Mouse (Mus musculus) olfactory bulb, adult 2 months (tissue): ENCODE measurements at regions not wholly inside any gene's neighbourhood (a gene's known extent, or its start where the extent isn't known, plus 50 kb on each side); places are given as distances from the start of the nearest gene placed in this dataset.

Source experiments
- H3K27ac ChIP-seq: fragments of 200-500 bp; 2 replicates; pipeline ENCODE4 v1.5.1; 2012; ENCODE audit warnings: low read depth, low read length; ENCODE audit not compliant: insufficient read depth
- H3K4me1 ChIP-seq: fragments of 200-500 bp; 2 replicates; pipeline ENCODE4 v1.6.1; 2012; ENCODE audit warnings: low read length; ENCODE audit not compliant: control insufficient read depth, insufficient read depth
- H3K4me3 ChIP-seq: fragments of 200-500 bp; 2 replicates; pipeline ENCODE4 v1.5.1; 2012; ENCODE audit warnings: mild to moderate bottlenecking, low read depth, low read length, moderate library complexity; ENCODE audit not compliant: insufficient read depth
- CTCF ChIP-seq: fragments of 200-500 bp; IDR thresholded peaks from 2 replicates; pipeline ENCODE4 v1.5.1; 2012; ENCODE audit warnings: low read depth, mild to moderate bottlenecking, low read length, moderate library complexity; ENCODE audit not compliant: insufficient read depth
- POLR2A ChIP-seq: fragments of 200-500 bp; IDR thresholded peaks from 2 replicates; pipeline ENCODE4 v1.6.1; 2012; ENCODE audit warnings: mild to moderate bottlenecking, low read depth, low read length, moderate library complexity; ENCODE audit not compliant: insufficient read depth
- WGBS: fragments of 180-500 bp; shearing (Covaris S2); methylation state at CpG from one replicate; pipeline ENCODE4 v1.1.7; 2018; 5-methylcytosine and 5-hydroxymethylcytosine counted together

- TF ChIP-seq CTCF (no peak), POLR2A (no peak)
- Histone ChIP-seq H3K4me3 (no peak overlapping the region), H3K27ac (no peak overlapping the region), H3K4me1 (no peaks in the 10 kb centered on the region)
- WGBS = 45% methylated on average over 9 of the region's 9 CpGs
Observed at GRCm38 (mm10) chr8:92219181-92219890, 138.1 kb upstream of the Irx5 start.

- 63% methylated on average over 2 of the region's 2 CpGs for WGBS
- Histone ChIP-seq H3K4me1 (no peaks in the 10 kb centered on the region), H3K4me3 (no peak overlapping the region), H3K27ac (no peak overlapping the region)
- no peak for TF ChIP-seq POLR2A
- TF ChIP-seq CTCF = no peak
Observed at GRCm38 (mm10) chr8:92217521-92217920, 139.9 kb upstream of the Irx5 start.

- Histone ChIP-seq H3K27ac (no peak overlapping the region), H3K4me3 (no peak overlapping the region), H3K4me1 (no peaks in the 10 kb centered on the region)
- WGBS = 25% methylated on average over 4 of the region's 5 CpGs
- TF ChIP-seq CTCF (no peak), POLR2A (no peak)
Observed at GRCm38 (mm10) chr8:92216176-92216575, 141.2 kb upstream of the Irx5 start.

- WGBS = 69% methylated on average over 14 of the region's 14 CpGs
- no peaks in the 10 kb centered on the region for H3K4me1 ChIP-seq
- no peak overlapping the region for H3K4me3 ChIP-seq
- no peak overlapping the region for H3K27ac ChIP-seq
- no peak for TF ChIP-seq POLR2A
- no peak for TF ChIP-seq CTCF
Observed at GRCm38 (mm10) chr8:92212786-92213535, 144.5 kb upstream of the Irx5 start.

- Histone ChIP-seq H3K27ac (no peak overlapping the region), H3K4me1 (no peaks in the 10 kb centered on the region), H3K4me3 (no peak overlapping the region)
- TF ChIP-seq CTCF (no peak), POLR2A (no peak)
- WGBS = 82% methylated on average over 5 of the region's 5 CpGs
Observed at GRCm38 (mm10) chr8:92209081-92209480, 148.3 kb upstream of the Irx5 start.

- H3K4me3 ChIP-seq = no peak overlapping the region
- whole genome bisulfite sequencing = 95% methylated on average over 8 of the region's 8 CpGs
- TF ChIP-seq POLR2A (no peak), CTCF (no peak)
- H3K27ac ChIP-seq = no peak overlapping the region
- peaks cover 4% of the 10 kb centered on the region for H3K4me1 ChIP-seq
Observed at GRCm38 (mm10) chr8:92195635-92196034, 161.8 kb upstream of the Irx5 start.

GRCm38 (mm10) chr8:92194065-92194464 lies 163.4 kb upstream of the Irx5 start:
- Histone ChIP-seq H3K27ac (no peak overlapping the region), H3K4me1 (peaks cover 6% of the 10 kb centered on the region), H3K4me3 (no peak overlapping the region)
- TF ChIP-seq CTCF (no peak), POLR2A (no peak)
- WGBS = 50% methylated on average over 14 of the region's 14 CpGs

GRCm38 (mm10) chr8:92190261-92191025 lies 167.0 kb upstream of the Irx5 start:
- no peak for TF ChIP-seq POLR2A
- no peak for TF ChIP-seq CTCF
- Histone ChIP-seq H3K4me1 (peaks cover 6% of the 10 kb centered on the region), H3K4me3 (no peak overlapping the region), H3K27ac (no peak overlapping the region)
- WGBS = 68% methylated on average over 16 of the region's 16 CpGs

- 46% methylated on average over 1 of the region's 1 CpGs for WGBS
- TF ChIP-seq POLR2A = no peak
- TF ChIP-seq CTCF = no peak
- Histone ChIP-seq H3K4me1 (no peaks in the 10 kb centered on the region), H3K4me3 (no peak overlapping the region), H3K27ac (no peak overlapping the region)
Observed at GRCm38 (mm10) chr8:92183331-92183730, 174.1 kb upstream of the Irx5 start.
